Mouse (Mus musculus) hematopoietic stem cell, adult 5-6 weeks (primary cell): ENCODE measurements at regions not wholly inside any gene's neighbourhood (a gene's known extent, or its start where the extent isn't known, plus 50 kb on each side); places are given as distances from the start of the nearest gene placed in this dataset.

Experiments
- ATAC-seq, 2 experiments: fragments of 125-278 bp in 1 of 2; replicated peaks in 1 of 2; 2 replicates each; pipeline ENCODE4 v1.8.0; 2016 to 2017; ENCODE audit warnings: inconsistent platforms in 2 of 2, mild to moderate bottlenecking in 2 of 2, moderate number of reproducible peaks in 2 of 2, low read depth in 1 of 2, moderate TSS enrichment in 1 of 2; ENCODE audit not compliant: low FRiP score in 2 of 2, poor library complexity in 2 of 2, severe bottlenecking in 2 of 2, insufficient read depth in 1 of 2, low TSS enrichment in 1 of 2

- no peak for ATAC-seq
Observed at GRCm38 (mm10) chr13:54285968-54286367, 85.2 kb upstream of the Cplx2 start.

GRCm38 (mm10) chr13:54286616-54287015, 84.5 kb upstream of the Cplx2 start:
- ATAC-seq: no peak

- no peak for ATAC-seq
Observed at GRCm38 (mm10) chr13:54290066-54290465, 81.1 kb upstream of the Cplx2 start.

GRCm38 (mm10) chr13:54292394-54292793, 78.8 kb upstream of the Cplx2 start:
- ATAC-seq: no peak

- no peak for ATAC-seq
Observed at GRCm38 (mm10) chr13:54293006-54293405, 78.1 kb upstream of the Cplx2 start.

- ATAC-seq: no peak
Observed at GRCm38 (mm10) chr13:54295475-54296259, 75.5 kb upstream of the Cplx2 start.

GRCm38 (mm10) chr13:54296260-54296555, 74.9 kb upstream of the Cplx2 start:
- no peak for ATAC-seq

- no peak for ATAC-seq
Observed at GRCm38 (mm10) chr13:54298851-54299250, 72.3 kb upstream of the Cplx2 start.

- no peak for ATAC-seq
Observed at GRCm38 (mm10) chr13:54299295-54299694, 71.9 kb upstream of the Cplx2 start.

- ATAC-seq: no peak
Observed at GRCm38 (mm10) chr13:54301110-54301509, 70.0 kb upstream of the Cplx2 start.

- no peak for ATAC-seq
Observed at GRCm38 (mm10) chr13:54301677-54302076, 69.5 kb upstream of the Cplx2 start.

- peak in 1 of 2 experiments; percentile 44; a peak in 2 of 4 replicates for ATAC-seq
Observed at GRCm38 (mm10) chr13:54302351-54303070, 68.6 kb upstream of the Cplx2 start.

- peak; percentile 67 for ATAC-seq
Observed at GRCm38 (mm10) chr13:54303071-54303924, 67.9 kb upstream of the Cplx2 start.

GRCm38 (mm10) chr13:54304251-54304650, 66.9 kb upstream of the Cplx2 start:
- no peak for ATAC-seq

GRCm38 (mm10) chr13:54308591-54308990, 62.6 kb upstream of the Cplx2 start:
- no peak for ATAC-seq

- ATAC-seq: no peak
Observed at GRCm38 (mm10) chr13:54309354-54309753, 61.8 kb upstream of the Cplx2 start.

- ATAC-seq: no peak
Observed at GRCm38 (mm10) chr13:54310144-54310543, 61.0 kb upstream of the Cplx2 start.
